Mouse (Mus musculus): ENCODE results near the gene 1700084M14Rik. TPM values are rescaled to one million over a fixed set of nuclear protein-coding genes. Genes with fewer than 3 reads are reported as not detected.
"Not testable (repeated sequence)": the region's sequence is repeated elsewhere in the genome, so short reads cannot be mapped to it uniquely, and the experiment has no call there.

Gene 1700084M14Rik
- not detected in 2 replicates for polyA plus RNA-seq (2012; ENCODE audit: insufficient read depth, insufficient read length, missing spikeins)

DNA sequence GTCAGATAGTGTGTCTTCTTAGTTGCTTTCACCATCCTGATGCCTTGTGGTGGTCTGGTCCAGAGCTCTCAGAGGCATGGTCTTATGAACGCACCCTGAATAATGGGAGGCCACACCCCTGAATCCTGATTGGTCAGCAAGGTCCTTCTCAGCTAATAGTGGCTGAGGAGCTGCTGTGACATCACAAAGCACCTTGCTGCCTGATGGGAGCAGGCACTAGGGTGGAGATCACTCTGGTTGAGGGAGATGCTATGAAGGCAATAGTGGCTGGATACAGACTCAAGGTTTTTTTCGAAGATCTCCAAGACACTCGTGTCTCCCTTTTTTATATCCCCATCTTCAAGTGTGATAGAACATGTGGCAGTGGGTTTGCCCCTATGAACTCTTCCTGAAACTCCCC, at the start of gene 1700084M14Rik:
Gene 1700084M14Rik, minus strand, starts transcription at position 101 of the 400 bp plus-strand sequence.
- not testable (repeated sequence) for H3K27ac ChIP-seq (ENCODE audit: insufficient read depth, low read depth, low read length); H3K4me1 ChIP-seq (ENCODE audit: control insufficient read depth, insufficient read depth, low read length); H3K4me3 ChIP-seq (ENCODE audit: insufficient read depth, low read length)

Other genes starting within 250 kb of the 1700084M14Rik start
- gene Mageb2, start 244.2 kb downstream of the 1700084M14Rik start, polyA plus RNA-seq (2012; ENCODE audit: insufficient read depth, insufficient read length, missing spikeins) = not detected in 2 replicates
- not detected in 2 replicates for gene Gm5072, start 183.4 kb downstream of the 1700084M14Rik start, polyA plus RNA-seq (2012; ENCODE audit: insufficient read depth, insufficient read length, missing spikeins)
- gene Gm8914, start 95.8 kb downstream of the 1700084M14Rik start, polyA plus RNA-seq (2012; ENCODE audit: insufficient read depth, insufficient read length, missing spikeins) = not detected in 2 replicates
- not detected in 2 replicates for gene Gm14781, start 56.3 kb upstream of the 1700084M14Rik start, polyA plus RNA-seq (2012; ENCODE audit: insufficient read depth, insufficient read length, missing spikeins)
- not detected in 2 replicates for gene Mageb5, start 207.1 kb upstream of the 1700084M14Rik start, polyA plus RNA-seq (2012; ENCODE audit: insufficient read depth, insufficient read length, missing spikeins)